Mouse (Mus musculus) embryonic fibroblast, embryonic 13.5 days (primary cell): ENCODE measurements around the gene Myt1l.

Source experiments
- CTCF ChIP-seq: IDR thresholded peaks from 2 replicates; pipeline ENCODE4 v1.5.1; 2011; ENCODE audit warnings: mild to moderate bottlenecking, control low read depth, low read length, moderate library complexity, borderline replicate concordance; ENCODE audit not compliant: insufficient read depth
- POLR2A ChIP-seq: IDR thresholded peaks from 2 replicates; pipeline ENCODE4 v1.6.1; 2011; ENCODE audit warnings: low read depth, mild to moderate bottlenecking, control low read depth, low read length, moderate library complexity

DNA sequence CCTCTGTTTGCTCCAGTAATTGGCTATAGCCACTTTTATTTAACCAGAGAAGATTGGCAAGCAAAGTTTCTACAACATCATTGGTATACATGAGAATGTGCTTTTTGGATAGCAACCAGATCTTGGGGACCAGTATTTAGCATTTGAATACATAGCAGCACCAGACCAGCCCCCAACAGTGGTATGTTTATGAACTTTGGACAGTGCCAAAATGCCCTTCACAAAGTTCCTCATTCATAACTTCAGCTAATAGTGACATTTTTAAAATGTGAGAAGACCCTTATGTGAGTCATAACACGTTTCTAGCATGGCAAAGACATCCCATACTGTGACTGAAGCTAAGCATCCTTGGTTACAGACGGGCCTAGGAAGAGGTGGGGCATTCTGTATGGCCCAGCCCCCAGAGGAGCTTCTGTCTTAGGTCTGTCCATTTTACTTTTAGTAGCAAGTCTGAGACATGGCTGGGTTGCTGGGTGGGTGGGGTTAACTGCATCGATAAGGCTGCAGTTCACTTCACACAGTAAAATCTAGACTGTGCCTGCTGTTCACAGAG is 369.4 kb downstream of the Myt1l start:
- no peak for TF ChIP-seq POLR2A
- TF ChIP-seq CTCF, result no peak
